Mouse (Mus musculus) MEL (cell line): ENCODE measurements at regions not wholly inside any gene's neighbourhood (a gene's known extent, or its start where the extent isn't known, plus 50 kb on each side); places are given as distances from the start of the nearest gene placed in this dataset.

Experiments
- DNase-seq: peaks from one replicate; pipeline ENCODE4 v3.0.0; 2011; ENCODE audit warnings: low read depth, low spot score
- H3K27ac ChIP-seq: 2 replicates; pipeline ENCODE4 v1.5.1; 2012; ENCODE audit warnings: low read depth, mild to moderate bottlenecking, control low read depth, low read length, moderate library complexity; ENCODE audit not compliant: control insufficient read depth
- H3K27me3 ChIP-seq, 2 experiments: fragments of 150-350 bp in 1 of 2; sonication (generic) in 1 of 2; 2 replicates each; pipeline ENCODE4 v1.6.1; 2012; ENCODE audit warnings: low read length in 2 of 2, mild to moderate bottlenecking in 2 of 2, improper control_type of control experiment in 1 of 2, moderate library complexity in 1 of 2; ENCODE audit not compliant: insufficient read depth in 2 of 2, control insufficient read depth in 1 of 2
- H3K36me3 ChIP-seq, 2 experiments: 2 replicates each; pipeline ENCODE4 v1.6.1; 2012 to 2014; ENCODE audit warnings: low read length in 2 of 2, improper control_type of control experiment in 1 of 2, inconsistent platforms in 1 of 2, mild to moderate bottlenecking in 1 of 2; ENCODE audit not compliant: insufficient read depth in 2 of 2, control insufficient read depth in 1 of 2
- H3K4me1 ChIP-seq, 2 experiments: fragments of 150-350 bp in 1 of 2; sonication (generic) in 1 of 2; 2 replicates each; pipeline ENCODE4 v1.6.1; 2012; ENCODE audit warnings: low read length in 2 of 2, improper control_type of control experiment in 1 of 2, mild to moderate bottlenecking in 1 of 2; ENCODE audit not compliant: insufficient read depth in 2 of 2, control insufficient read depth in 1 of 2
- H3K4me3 ChIP-seq, 2 experiments: fragments of 150-350 bp in 1 of 2; sonication (generic) in 1 of 2; 2 replicates each; pipeline ENCODE4 v1.5.1; 2012; ENCODE audit warnings: low read depth in 2 of 2, low read length in 2 of 2, mild to moderate bottlenecking in 2 of 2, moderate library complexity in 2 of 2, control low read depth in 1 of 2, improper control_type of control experiment in 1 of 2; ENCODE audit not compliant: control insufficient read depth in 1 of 2, insufficient read depth in 1 of 2
- H3K79me2 ChIP-seq: 2 replicates; pipeline ENCODE4 v1.6.1; 2012; ENCODE audit warnings: mild to moderate bottlenecking, low read length, moderate library complexity; ENCODE audit not compliant: control insufficient read depth, poor library complexity, insufficient read depth
- H3K9ac ChIP-seq: 2 replicates; pipeline ENCODE4 v1.6.1; 2012; ENCODE audit warnings: low read depth, mild to moderate bottlenecking, control low read depth, low read length, moderate library complexity; ENCODE audit not compliant: control insufficient read depth, poor library complexity, severe bottlenecking
- H3K9me3 ChIP-seq: fragments of 150-350 bp; sonication (generic); replicated peaks from 2 replicates; pipeline ENCODE4 v1.6.1; 2012; ENCODE audit warnings: mild to moderate bottlenecking, low read length, improper control_type of control experiment, moderate library complexity; ENCODE audit not compliant: insufficient read depth
- BHLHE40 ChIP-seq: IDR thresholded peaks from 2 replicates; pipeline ENCODE4 v1.6.1; 2012; ENCODE audit warnings: low read depth, mild to moderate bottlenecking, inconsistent platforms, low read length, improper control_type of control experiment, borderline replicate concordance
- CHD1 ChIP-seq: IDR thresholded peaks from 2 replicates; pipeline ENCODE4 v1.6.1; 2012; ENCODE audit warnings: low read depth, mild to moderate bottlenecking, inconsistent platforms, low read length, improper control_type of control experiment
- CTCF ChIP-seq, 3 experiments: IDR thresholded peaks in 2 of 3; conservative IDR thresholded peaks in 1 of 3; 2 replicates each; pipeline ENCODE4 v1.5.1; 2011 to 2012; ENCODE audit warnings: low read length in 3 of 3, low read depth in 2 of 3, mild to moderate bottlenecking in 2 of 3, improper control_type of control experiment in 1 of 3, inconsistent platforms in 1 of 3, mixed read lengths in 1 of 3, moderate library complexity in 1 of 3; ENCODE audit not compliant: control insufficient read depth in 1 of 3, insufficient read depth in 1 of 3, poor library complexity in 1 of 3, severe bottlenecking in 1 of 3
- E2F4 ChIP-seq: IDR thresholded peaks from 2 replicates; pipeline ENCODE4 v1.6.1; 2011; ENCODE audit warnings: low read depth, low read length, improper control_type of control experiment, borderline replicate concordance
- ELF1 ChIP-seq: IDR thresholded peaks from 2 replicates; pipeline ENCODE4 v1.6.1; 2014; ENCODE audit warnings: low read depth, mild to moderate bottlenecking, inconsistent platforms, low read length, improper control_type of control experiment, moderate library complexity
- EP300 ChIP-seq, 2 experiments: IDR thresholded peaks; 2 replicates each; pipeline ENCODE4 v1.6.1; 2011; ENCODE audit warnings: improper control_type of control experiment in 2 of 2, low read length in 2 of 2, low read depth in 1 of 2, mild to moderate bottlenecking in 1 of 2
- GATA1 ChIP-seq: IDR thresholded peaks from 2 replicates; pipeline ENCODE4 v1.6.1; 2011; ENCODE audit warnings: low read depth, low read length, improper control_type of control experiment
- HCFC1 ChIP-seq: IDR thresholded peaks from 2 replicates; pipeline ENCODE4 v1.6.1; 2012; ENCODE audit warnings: low read depth, mild to moderate bottlenecking, inconsistent platforms, low read length, improper control_type of control experiment, moderate library complexity
- JUND ChIP-seq: IDR thresholded peaks from 2 replicates; pipeline ENCODE4 v1.6.1; 2011; ENCODE audit warnings: low read depth, mild to moderate bottlenecking, improper control_type of control experiment, low read length
- MXI1 ChIP-seq: IDR thresholded peaks from 2 replicates; pipeline ENCODE4 v1.6.1; 2011; ENCODE audit warnings: mild to moderate bottlenecking, low read depth, low read length, improper control_type of control experiment
- NRF1 ChIP-seq: IDR thresholded peaks from 2 replicates; pipeline ENCODE4 v1.6.1; 2014; ENCODE audit warnings: low read depth, mild to moderate bottlenecking, inconsistent platforms, low read length, improper control_type of control experiment, moderate library complexity; ENCODE audit not compliant: poor library complexity, insufficient read depth, severe bottlenecking
- POLR2A ChIP-seq, 2 experiments: IDR thresholded peaks; 2 replicates each; pipeline ENCODE4 v1.6.1; 2011 to 2012; ENCODE audit warnings: low read length in 2 of 2, mild to moderate bottlenecking in 2 of 2, control low read depth in 1 of 2, improper control_type of control experiment in 1 of 2, low read depth in 1 of 2, moderate library complexity in 1 of 2; ENCODE audit not compliant: control insufficient read depth in 1 of 2, insufficient read depth in 1 of 2, poor library complexity in 1 of 2
- POLR2AphosphoS2 ChIP-seq: IDR thresholded peaks from 2 replicates; pipeline ENCODE4 v1.6.1; 2011; ENCODE audit warnings: low read length, improper control_type of control experiment
- POLR2AphosphoS5 ChIP-seq: IDR thresholded peaks from 2 replicates; pipeline ENCODE4 v1.6.1; 2012; ENCODE audit warnings: low read depth, borderline replicate concordance, mild to moderate bottlenecking, inconsistent platforms, low read length, moderate library complexity, mixed read lengths
- RAD21 ChIP-seq: IDR thresholded peaks from 2 replicates; pipeline ENCODE4 v1.6.1; 2011; ENCODE audit warnings: mild to moderate bottlenecking, low read depth, low read length, improper control_type of control experiment
- SIN3A ChIP-seq: IDR thresholded peaks from 2 replicates; pipeline ENCODE4 v1.6.1; 2012; ENCODE audit warnings: low read length, improper control_type of control experiment, inconsistent platforms
- SMC3 ChIP-seq: IDR thresholded peaks from 2 replicates; pipeline ENCODE4 v1.6.1; 2011; ENCODE audit warnings: low read depth, low read length, improper control_type of control experiment
- TAL1 ChIP-seq: IDR thresholded peaks from 2 replicates; pipeline ENCODE4 v1.6.1; 2012; ENCODE audit warnings: mild to moderate bottlenecking, inconsistent platforms, low read length, moderate library complexity, mixed read lengths
- TCF12 ChIP-seq: IDR thresholded peaks from 2 replicates; pipeline ENCODE4 v1.6.1; 2014; ENCODE audit warnings: low read depth, mild to moderate bottlenecking, inconsistent platforms, low read length, improper control_type of control experiment, moderate library complexity
- UBTF ChIP-seq: IDR thresholded peaks from 2 replicates; pipeline ENCODE4 v1.6.1; 2012; ENCODE audit warnings: low read depth, mild to moderate bottlenecking, inconsistent platforms, low read length, improper control_type of control experiment, moderate library complexity, borderline replicate concordance; ENCODE audit not compliant: insufficient read depth
- ZC3H11A ChIP-seq: IDR thresholded peaks from 2 replicates; pipeline ENCODE4 v1.6.1; 2012; ENCODE audit warnings: low read depth, mild to moderate bottlenecking, inconsistent platforms, low read length, improper control_type of control experiment
- ZKSCAN1 ChIP-seq: IDR thresholded peaks from 2 replicates; pipeline ENCODE4 v1.6.1; 2012; ENCODE audit warnings: low read depth, mild to moderate bottlenecking, inconsistent platforms, low read length, improper control_type of control experiment, moderate library complexity
- ZNF384 ChIP-seq: IDR thresholded peaks from 2 replicates; pipeline ENCODE4 v1.6.1; 2012; ENCODE audit warnings: low read depth, mild to moderate bottlenecking, inconsistent platforms, low read length, improper control_type of control experiment

- Histone ChIP-seq H3K9me3 (no peaks in the 10 kb centered on the region), H3K36me3 (no peaks in the 10 kb centered on the region), H3K9ac (no peak overlapping the region), H3K27me3 (0 out of 4 replicates have a peak, but pooled peaks cover 0 to 2% of the 10 kb centered on the region in 2 experiments), H3K4me3 (no peak overlapping the region), H3K4me1 (no peaks in the 10 kb centered on the region), H3K79me2 (no peaks in the 10 kb centered on the region), H3K27ac (no peak overlapping the region)
- no peak for DNase-seq
- TF ChIP-seq BHLHE40 (no peak), MXI1 (no peak), NRF1 (no peak), ZNF384 (no peak), CHD1 (no peak), JUND (no peak), POLR2A (IDR thresholded peaks at IDR 0.05; ENCODE audit: control insufficient read depth in 1 of 2, insufficient read depth in 1 of 2, low read depth in 1 of 2, low read length in 2 of 2, poor library complexity in 1 of 2) (no peak), ZKSCAN1 (no peak), POLR2AphosphoS5 (no peak), TCF12 (no peak), GATA1 (no peak), POLR2AphosphoS2 (no peak), RAD21 (no peak), ZC3H11A (no peak), UBTF (no peak), E2F4 (no peak), TAL1 (no peak), SMC3 (no peak), EP300 (IDR thresholded peaks at IDR 0.05; ENCODE audit: low read depth in 1 of 2, low read length in 2 of 2) (no peak), ELF1 (no peak)
Measured at GRCm38 (mm10) chr13:44044546-44045216, 260.1 kb downstream of the Cd83 start.

- Histone ChIP-seq H3K79me2 (no peaks in the 10 kb centered on the region), H3K27ac (no peak overlapping the region), H3K4me3 (no peak overlapping the region), H3K27me3 (peaks cover 0 to 2% of the 10 kb centered on the region in 2 experiments; a peak in 1 of 4 replicates), H3K9me3 (no peaks in the 10 kb centered on the region), H3K9ac (no peak overlapping the region), H3K36me3 (no peaks in the 10 kb centered on the region), H3K4me1 (no peaks in the 10 kb centered on the region)
- no peak for DNase-seq
- no peak for TF ChIP-seq UBTF
- TF ChIP-seq BHLHE40: no peak
- TF ChIP-seq JUND: no peak
- no peak for TF ChIP-seq CTCF (IDR thresholded peaks at IDR 0.05 in 2 of 3, conservative IDR thresholded peaks at IDR 0.05 in 1 of 3; ENCODE audit: control insufficient read depth in 1 of 3, insufficient read depth in 1 of 3, low read depth in 2 of 3, low read length in 3 of 3, poor library complexity in 1 of 3, severe bottlenecking in 1 of 3)
- no peak for TF ChIP-seq HCFC1
- no peak for TF ChIP-seq MXI1
- TF ChIP-seq SIN3A: no peak
- TF ChIP-seq SMC3: no peak
- no peak for TF ChIP-seq ZKSCAN1
- no peak for TF ChIP-seq ZC3H11A
- TF ChIP-seq CHD1: no peak
- TF ChIP-seq ELF1: no peak
- no peak for TF ChIP-seq NRF1
Measured at GRCm38 (mm10) chr13:44046436-44046835, 261.9 kb downstream of the Cd83 start.
